Mouse (Mus musculus) hindbrain, embryonic 14.5 days (tissue): ENCODE measurements around the gene Wdr24. TPM values are rescaled to one million over a fixed set of nuclear protein-coding genes. Genes with fewer than 3 reads are reported as not detected.
A peak's percentile ranks its signal among the peaks of the same experiment; 100 is the strongest.
"Not testable (repeated sequence)": the region's sequence is repeated elsewhere in the genome, so short reads cannot be mapped to it uniquely, and the experiment has no call there.

Experiments used
- ATAC-seq: fragments of 200-750 bp; cut with Nextera tagmentation; 2 replicates; pipeline ENCODE4 v1.8.0; 2017; ENCODE audit warnings: moderate number of reproducible peaks, mild to moderate bottlenecking, moderate TSS enrichment, moderate library complexity; ENCODE audit not compliant: low FRiP score
- DNase-seq: peaks from one replicate; pipeline ENCODE4 v3.0.0-alpha.2; 2015; ENCODE audit warnings: low spot score
- H3K27ac ChIP-seq: fragments of 300-500 bp; sonication (generic); 2 replicates; pipeline ENCODE4 v1.5.1; 2014; ENCODE audit warnings: mild to moderate bottlenecking, moderate library complexity
- H3K27me3 ChIP-seq: fragments of 300-500 bp; sonication (generic); 2 replicates; pipeline ENCODE4 v1.6.1; 2014; ENCODE audit warnings: mild to moderate bottlenecking, low read length, mixed read lengths; ENCODE audit not compliant: control insufficient read depth, insufficient read depth
- H3K36me3 ChIP-seq: fragments of 300-500 bp; sonication (generic); replicated peaks from 2 replicates; pipeline ENCODE4 v1.6.1; 2014; ENCODE audit not compliant: control insufficient read depth, insufficient read depth
- H3K4me1 ChIP-seq: fragments of 300-500 bp; sonication (generic); replicated peaks from 2 replicates; pipeline ENCODE4 v1.6.1; 2014; ENCODE audit warnings: antibody characterized with exemption, low read length, mixed read lengths; ENCODE audit not compliant: control insufficient read depth, insufficient read depth
- H3K4me2 ChIP-seq: fragments of 300-500 bp; sonication (generic); replicated peaks from 2 replicates; pipeline ENCODE4 v1.6.1; 2014; ENCODE audit warnings: mild to moderate bottlenecking, moderate library complexity
- H3K4me3 ChIP-seq: fragments of 300-500 bp; sonication (generic); replicated peaks from 2 replicates; pipeline ENCODE4 v1.5.1; 2014; ENCODE audit warnings: mild to moderate bottlenecking, low read length
- H3K9ac ChIP-seq: fragments of 300-500 bp; sonication (generic); 2 replicates; pipeline ENCODE4 v1.6.1; 2014
- H3K9me3 ChIP-seq: fragments of 300-500 bp; sonication (generic); 2 replicates; pipeline ENCODE4 v1.6.1; 2016; ENCODE audit warnings: low read length; ENCODE audit not compliant: control insufficient read depth
- WGBS: fragments of 180-500 bp; shearing (Covaris S2); extraction: QIAGEN DNeasy Blood & Tissue Kit; methylation state at CpG from one replicate; pipeline ENCODE4 v1.1.7; 2014; 5-methylcytosine and 5-hydroxymethylcytosine counted together
- polyA plus RNA-seq: library from polyadenylated mRNA; unstranded; fragments of >200 nt; fragmentation: Nextera tagmentation; extraction: Ambion mirVana; gene quantifications from 2 replicates; pipeline ENCODE4 v1.2.1, GENCODE M21; 2014

Wdr24 gene
- polyA plus RNA-seq, 1 experiment from 2014 or later = 29.9 TPM

DNA sequence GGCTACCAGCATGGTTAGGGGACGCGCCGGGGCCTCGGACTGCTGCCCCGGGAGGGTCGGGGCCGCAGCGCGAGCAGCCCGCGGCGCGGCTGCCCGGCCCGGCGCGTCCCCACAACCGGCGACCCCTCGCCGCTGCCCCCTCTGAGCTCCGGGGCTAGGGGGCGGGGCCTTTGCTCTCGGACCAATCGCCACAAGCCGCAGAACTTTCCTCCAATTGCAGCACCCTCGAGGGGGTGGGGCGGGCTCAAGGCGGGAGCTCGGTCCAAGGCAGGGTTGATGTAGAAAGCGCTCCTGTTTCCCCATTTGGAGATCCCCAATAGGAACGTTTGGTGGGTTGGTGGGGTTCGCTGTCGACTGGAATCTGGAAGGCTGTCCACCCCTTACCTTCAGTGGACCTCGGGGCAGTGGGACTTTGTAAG lies 26.5 kb upstream of the Wdr24 start, which contains the start of gene Metrn:
Gene Metrn (minus strand): TSS at position 186 of the 419 bp plus-strand sequence.
- peak within 1 kb of the TSS; percentile 62 for H3K27ac ChIP-seq
- peak within 1 kb of the TSS; percentile 47 for H3K9ac ChIP-seq
- no peaks in the 10 kb centered on the region for H3K27me3 ChIP-seq
- H3K36me3 ChIP-seq = no peaks in the 10 kb centered on the region
- H3K4me2 ChIP-seq = peak within 1 kb of the TSS; percentile 70
- peak within 1 kb of the TSS; percentile 49 for H3K4me3 ChIP-seq
- H3K9me3 ChIP-seq = no peaks in the 10 kb centered on the region
- ATAC-seq (peak; percentile 63), DNase-seq (peak; percentile 72)
- WGBS = 0% methylated on average over 35 of the region's 35 CpGs
- peaks cover 20% of the 10 kb centered on the region for H3K4me1 ChIP-seq

- 10% methylated on average over 6 of the region's 6 CpGs for WGBS
- Histone ChIP-seq H3K4me1 (peaks cover 31% of the 10 kb centered on the region), H3K36me3 (no peaks in the 10 kb centered on the region), H3K9ac (no peak overlapping the region), H3K9me3 (no peaks in the 10 kb centered on the region), H3K27me3 (no peaks in the 10 kb centered on the region), H3K4me2 (no peak overlapping the region), H3K27ac (no peak overlapping the region), H3K4me3 (no peak overlapping the region)
- peak; percentile 82 for DNase-seq
- no peak for ATAC-seq
Measured at GRCm38 (mm10) chr17:25801029-25801428, 22.4 kb upstream of the Wdr24 start.

- peak overlapping the region; percentile 43 for H3K9ac ChIP-seq
- ATAC-seq (peak; percentile 85), DNase-seq (peak; percentile 81)
- H3K27me3 ChIP-seq = no peaks in the 10 kb centered on the region
- H3K27ac ChIP-seq = peak overlapping the region; percentile 90
- no peaks in the 10 kb centered on the region for H3K9me3 ChIP-seq
- peaks cover 24% of the 10 kb centered on the region for H3K4me1 ChIP-seq
- no peaks in the 10 kb centered on the region for H3K36me3 ChIP-seq
- H3K4me2 ChIP-seq = peak overlapping the region; percentile 36
- no peak overlapping the region for H3K4me3 ChIP-seq
- 9% methylated on average over 10 of the region's 10 CpGs for WGBS
Measured at GRCm38 (mm10) chr17:25802825-25803517, 20.5 kb upstream of the Wdr24 start.

- Histone ChIP-seq H3K4me1 (peaks cover 45% of the 10 kb centered on the region), H3K4me2 (no peak overlapping the region)
Measured at GRCm38 (mm10) chr17:25806507-25806906, 16.9 kb upstream of the Wdr24 start.

GRCm38 (mm10) chr17:25807452-25807851 lies 16.0 kb upstream of the Wdr24 start:
- not testable (repeated sequence) for DNase-seq, H3K4me2 ChIP-seq, H3K27me3 ChIP-seq, H3K4me3 ChIP-seq, ATAC-seq, H3K27ac ChIP-seq, H3K9ac ChIP-seq, H3K9me3 ChIP-seq, H3K36me3 ChIP-seq
- H3K4me1 ChIP-seq = peaks cover 39% of the 10 kb centered on the region
- WGBS = 49% methylated on average over 2 of the region's 2 CpGs

More at GRCm38 (mm10) chr17:25806507-25806906, 16.9 kb upstream of the Wdr24 start:
- no peak for ATAC-seq
- no peak overlapping the region for H3K27ac ChIP-seq
- H3K9ac ChIP-seq = no peak overlapping the region
- no peaks in the 10 kb centered on the region for H3K9me3 ChIP-seq
- DNase-seq = no peak
- no peaks in the 10 kb centered on the region for H3K36me3 ChIP-seq
- H3K4me3 ChIP-seq = no peak overlapping the region
- WGBS = 83% methylated on average over 4 of the region's 4 CpGs
- no peaks in the 10 kb centered on the region for H3K27me3 ChIP-seq

- DNase-seq (no peak), ATAC-seq (no peak)
- 24% methylated on average over 5 of the region's 5 CpGs for WGBS
- Histone ChIP-seq H3K9me3 (no peaks in the 10 kb centered on the region), H3K4me3 (peak overlapping the region; percentile 97), H3K36me3 (no peaks in the 10 kb centered on the region), H3K4me2 (peak overlapping the region; percentile 99), H3K27ac (peak overlapping the region; percentile 99), H3K4me1 (peaks cover 36% of the 10 kb centered on the region), H3K9ac (peak overlapping the region; percentile 99), H3K27me3 (no peaks in the 10 kb centered on the region)
Measured at GRCm38 (mm10) chr17:25808028-25808427, 15.4 kb upstream of the Wdr24 start.

GRCm38 (mm10) chr17:25808789-25809605 lies 14.4 kb upstream of the Wdr24 start, which contains the start of gene Fbxl16:
TSS of gene Fbxl16 (plus strand) at chr17:25809085.
- peak within 1 kb of the TSS; percentile 99 for H3K27ac ChIP-seq
- peak within 1 kb of the TSS; percentile 97 for H3K4me3 ChIP-seq
- peak; percentile 88 for ATAC-seq
- no peaks in the 10 kb centered on the region for H3K9me3 ChIP-seq
- H3K4me2 ChIP-seq = peak within 1 kb of the TSS; percentile 99
- under 1% methylated on average over 58 of the region's 100 CpGs for WGBS
- no peaks in the 10 kb centered on the region for H3K27me3 ChIP-seq
- H3K36me3 ChIP-seq = no peaks in the 10 kb centered on the region
- peak within 1 kb of the TSS; percentile 99 for H3K9ac ChIP-seq
- DNase-seq = peak; percentile 92
- peaks cover 33% of the 10 kb centered on the region for H3K4me1 ChIP-seq

DNA sequence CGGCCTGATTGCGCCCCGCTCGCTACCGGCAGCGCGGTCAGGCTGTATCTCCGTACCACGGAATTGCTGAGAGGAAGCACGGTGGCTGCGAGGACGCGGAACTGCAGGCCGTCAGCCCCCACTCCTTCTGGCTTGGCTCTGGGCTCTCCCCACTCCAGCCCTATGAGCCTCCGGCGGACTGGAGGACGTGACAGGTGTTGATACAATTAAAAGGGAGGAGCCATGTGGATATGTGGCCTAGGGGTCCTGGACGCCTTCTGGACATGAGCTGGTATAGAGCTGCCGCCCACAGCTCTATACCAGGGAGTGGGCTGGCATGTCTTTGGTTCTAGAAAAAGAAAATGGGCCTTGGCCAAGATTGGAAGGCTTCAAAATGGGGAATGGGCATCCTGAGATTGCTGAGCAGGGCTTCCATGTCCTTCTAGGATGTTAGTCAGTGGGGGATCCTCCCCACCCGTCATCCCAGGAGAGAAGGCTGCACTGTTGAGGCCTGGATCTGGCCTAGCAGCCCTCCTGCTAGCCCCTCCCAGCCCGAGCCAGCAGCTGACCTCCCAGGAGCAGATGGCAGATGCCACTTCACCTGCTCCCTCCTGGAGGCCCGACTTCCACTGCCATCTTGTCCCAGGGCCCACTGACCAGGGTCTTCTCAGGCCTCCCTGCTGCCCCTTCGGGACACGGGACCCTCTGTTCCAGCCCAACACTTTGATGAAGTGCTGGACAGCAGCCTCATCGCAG lies 13.7 kb upstream of the Wdr24 start:
- Histone ChIP-seq H3K9me3 (no peaks in the 10 kb centered on the region), H3K27ac (peak overlapping the region; percentile 99), H3K36me3 (no peaks in the 10 kb centered on the region), H3K27me3 (no peaks in the 10 kb centered on the region), H3K4me2 (peak overlapping the region; percentile 99), H3K9ac (peak overlapping the region; percentile 99), H3K4me1 (peaks cover 31% of the 10 kb centered on the region), H3K4me3 (peak overlapping the region; percentile 97)
- WGBS = 3% methylated on average over 24 of the region's 25 CpGs
- ATAC-seq = peak; percentile 41
- no peak for DNase-seq
